Mouse (Mus musculus) spleen, adult 2 months (tissue): ENCODE measurements around the gene Lyar.

Source experiments
- CTCF ChIP-seq: fragments of 200-500 bp; IDR thresholded peaks from 2 replicates; pipeline ENCODE4 v1.5.1; 2011; ENCODE audit warnings: mild to moderate bottlenecking, inconsistent platforms; ENCODE audit not compliant: insufficient read depth, insufficient read length, insufficient replicate concordance; ENCODE audit errors: extremely low read depth
- POLR2A ChIP-seq: fragments of 200-500 bp; IDR thresholded peaks from 2 replicates; pipeline ENCODE4 v1.6.1; 2011; ENCODE audit warnings: low read depth, low read length, inconsistent platforms

DNA sequence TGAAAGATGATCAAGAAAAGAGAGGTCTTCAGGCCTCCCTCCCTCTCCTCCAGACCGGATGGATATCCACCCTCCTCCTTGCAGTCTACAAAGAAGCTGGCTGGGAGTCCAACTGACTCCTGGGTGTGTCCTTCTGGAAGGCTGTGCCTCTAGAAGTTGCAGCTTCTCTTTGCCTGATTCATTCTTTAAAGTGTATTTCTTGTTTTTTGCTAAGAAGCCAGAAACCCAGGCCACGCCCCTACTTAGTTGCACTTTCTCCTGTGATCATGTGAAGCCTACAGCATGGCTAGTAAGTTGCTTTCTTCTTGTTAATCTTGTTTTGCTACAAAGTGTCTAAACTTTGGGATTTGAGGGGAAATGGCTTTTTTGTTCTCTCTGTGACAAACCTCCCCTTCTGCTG is 33.3 kb upstream of the Lyar start:
- no peak for TF ChIP-seq CTCF
- no peak for TF ChIP-seq POLR2A
